21 mouse cellular contexts compared by ENCODE assay signal in genomic region chr1:72036141-72036540, GRCm38 (mm10).
"Had no signal": no experiment of that assay in that cellular context is flagged by ENCODE, and none has a peak within 500 bp of the region (broad histone marks: within the 10 kb centered on the region; RNA-seq: fewer than 3 reads in every experiment).

No protein-coding gene starts in this region.

- DNase-seq: kidney, adult 8-10 months; kidney, postnatal 10 days; kidney, postnatal 36 days; layer of hippocampus, postnatal 36 days; left cerebral cortex, postnatal 4 days; lung, adult 2 months; lung, postnatal 14 days; lung, postnatal 4 days; retina, postnatal 1 day; right cerebral cortex, postnatal 25 days; spleen, adult 18-20 months; thymus, postnatal 25 days had no signal

- H3K27ac ChIP-seq: kidney, embryonic 15.5 days; left cerebral cortex, adult 2 months; limb, embryonic 12.5 days; limb, embryonic 15.5 days; liver, embryonic 13.5 days; midbrain, embryonic 15.5 days; neural tube, embryonic 13.5 days; stomach, embryonic 15.5 days had no signal

- H3K36me3 ChIP-seq: kidney, embryonic 15.5 days; limb, embryonic 12.5 days; limb, embryonic 15.5 days; liver, embryonic 13.5 days; midbrain, embryonic 15.5 days; neural tube, embryonic 13.5 days; stomach, embryonic 15.5 days had no signal

- H3K4me3 ChIP-seq: kidney, embryonic 15.5 days; left cerebral cortex, adult 2 months; limb, embryonic 12.5 days; limb, embryonic 15.5 days; liver, embryonic 13.5 days; midbrain, embryonic 15.5 days; neural tube, embryonic 13.5 days; stomach, embryonic 15.5 days had no signal

- H3K9ac ChIP-seq: kidney, embryonic 15.5 days; limb, embryonic 12.5 days; limb, embryonic 15.5 days; liver, embryonic 13.5 days; midbrain, embryonic 15.5 days; neural tube, embryonic 13.5 days; stomach, embryonic 15.5 days had no signal

- H3K4me2 ChIP-seq: kidney, embryonic 15.5 days; limb, embryonic 12.5 days; limb, embryonic 15.5 days; liver, embryonic 13.5 days; midbrain, embryonic 11.5 days; midbrain, embryonic 15.5 days; neural tube, embryonic 13.5 days; stomach, embryonic 15.5 days had no signal

- H3K27me3 ChIP-seq: kidney, embryonic 15.5 days; limb, embryonic 12.5 days; limb, embryonic 15.5 days; liver, embryonic 13.5 days; midbrain, embryonic 15.5 days; neural tube, embryonic 13.5 days; stomach, embryonic 15.5 days had no signal

- H3K9me3 ChIP-seq: kidney, embryonic 15.5 days; limb, embryonic 12.5 days; limb, embryonic 15.5 days; liver, embryonic 13.5 days; midbrain, embryonic 15.5 days; neural tube, embryonic 13.5 days; stomach, embryonic 15.5 days had no signal

- ATAC-seq: midbrain, embryonic 15.5 days had no signal

- H3K4me1 ChIP-seq: midbrain, embryonic 15.5 days; stomach, embryonic 15.5 days had no signal
